Mouse (Mus musculus): ENCODE data around the gene Itgb1. TPM values are rescaled to one million over a fixed set of nuclear protein-coding genes. Genes with fewer than 3 reads are reported as not detected.
A peak's percentile ranks its signal among the peaks of the same experiment; 100 is the strongest.

Gene Itgb1
- polyA plus RNA-seq, 1 experiment: 74.0 TPM

GRCm38 (mm10) chr8:128727213-128727612 is 41.8 kb downstream of the Itgb1 start:
- peak; percentile 52 for DNase-seq (ENCODE audit: low read depth)
- TF ChIP-seq POLR2A (IDR thresholded peaks at IDR 0.05; ENCODE audit: borderline replicate concordance, extremely low read depth, insufficient read depth, insufficient read length, poor library complexity, severe bottlenecking): no peak
- TF ChIP-seq CTCF (IDR thresholded peaks at IDR 0.05; ENCODE audit: borderline replicate concordance, extremely low read depth, insufficient read depth, insufficient read length): no peak

GRCm38 (mm10) chr8:128732254-128732653 is 46.8 kb downstream of the Itgb1 start:
- TF ChIP-seq POLR2A (IDR thresholded peaks at IDR 0.05; ENCODE audit: borderline replicate concordance, extremely low read depth, insufficient read depth, insufficient read length, poor library complexity, severe bottlenecking) (no peak), CTCF (IDR thresholded peaks at IDR 0.05; ENCODE audit: borderline replicate concordance, extremely low read depth, insufficient read depth, insufficient read length) (no peak)
- peak; percentile 64 for DNase-seq (ENCODE audit: low read depth)

- DNase-seq (ENCODE audit: low read depth): no peak
- TF ChIP-seq POLR2A (IDR thresholded peaks at IDR 0.05; ENCODE audit: borderline replicate concordance, extremely low read depth, insufficient read depth, insufficient read length, poor library complexity, severe bottlenecking) (no peak), CTCF (IDR thresholded peaks at IDR 0.05; ENCODE audit: borderline replicate concordance, extremely low read depth, insufficient read depth, insufficient read length) (no peak)
Observed at GRCm38 (mm10) chr8:128734118-128734517, 48.7 kb downstream of the Itgb1 start.

GRCm38 (mm10) chr8:128735692-128736091 is 50.2 kb downstream of the Itgb1 start:
- no peak for DNase-seq (ENCODE audit: low read depth)
- TF ChIP-seq CTCF (IDR thresholded peaks at IDR 0.05; ENCODE audit: borderline replicate concordance, extremely low read depth, insufficient read depth, insufficient read length) (no peak), POLR2A (IDR thresholded peaks at IDR 0.05; ENCODE audit: borderline replicate concordance, extremely low read depth, insufficient read depth, insufficient read length, poor library complexity, severe bottlenecking) (no peak)

Other genes starting within 250 kb of the Itgb1 start
- gene Gm3952, start 113.0 kb downstream of the Itgb1 start, polyA plus RNA-seq (2012; rRNA removed): not detected in 2 replicates